Mouse (Mus musculus) neural tube, embryonic 10.5 days (tissue): ENCODE measurements around the gene Ppil6.

Source experiments
- DNase-seq: peaks from one replicate; pipeline ENCODE4 v3.0.0-alpha.2; 2017; ENCODE audit warnings: low spot score; ENCODE audit errors: extremely low spot score

The Ppil6 gene

DNA sequence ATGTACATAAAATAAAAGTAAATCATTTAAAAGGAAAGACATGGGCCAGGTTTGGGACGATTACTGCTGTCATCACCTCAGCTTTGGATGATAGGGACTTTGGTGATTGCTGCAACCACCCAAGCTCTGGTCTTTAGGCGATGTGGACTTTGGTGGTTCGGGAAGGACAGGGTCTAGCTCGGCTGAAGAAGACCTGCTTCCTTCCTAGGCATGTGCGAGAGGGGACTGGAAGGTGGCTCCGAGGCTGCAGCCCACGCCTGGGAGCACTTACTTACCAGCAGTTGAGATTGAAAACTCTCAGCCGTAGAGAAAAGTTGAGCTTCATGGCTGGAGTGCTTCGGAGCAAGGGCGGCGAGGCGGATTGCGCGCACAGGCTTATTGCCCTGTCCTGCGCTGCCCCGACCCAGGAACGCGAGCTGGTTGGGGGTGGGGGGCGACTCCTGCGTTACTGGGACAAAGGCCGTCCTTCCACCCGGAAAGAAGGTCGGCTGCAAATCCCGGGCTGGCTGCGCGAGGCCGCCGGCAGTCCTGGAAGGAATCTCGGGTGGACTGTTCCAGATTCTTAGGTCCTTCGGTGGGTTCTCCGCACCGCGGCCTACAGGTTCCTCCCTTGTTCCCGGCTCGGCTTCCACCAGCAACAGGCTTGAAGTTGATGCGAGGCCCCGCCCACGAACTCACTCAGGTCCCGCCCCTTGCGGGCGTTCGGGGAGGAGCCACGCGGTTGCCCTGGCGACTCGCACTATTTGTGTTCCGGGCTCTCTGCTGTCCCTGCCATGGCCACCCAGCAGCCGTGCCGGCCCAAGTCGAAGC, at the start of gene Ppil6, which contains the start of gene Smpd2:
Gene Ppil6, plus strand, starts transcription at position 732 of the 810 bp plus-strand sequence.
Gene Smpd2, minus strand, starts transcription at position 662 of the 810 bp plus-strand sequence.
- DNase-seq, result peak; percentile 96

- no peak for DNase-seq
Measured at GRCm38 (mm10) chr10:41448216-41448615, 42.0 kb upstream of the Ppil6 start.

DNA sequence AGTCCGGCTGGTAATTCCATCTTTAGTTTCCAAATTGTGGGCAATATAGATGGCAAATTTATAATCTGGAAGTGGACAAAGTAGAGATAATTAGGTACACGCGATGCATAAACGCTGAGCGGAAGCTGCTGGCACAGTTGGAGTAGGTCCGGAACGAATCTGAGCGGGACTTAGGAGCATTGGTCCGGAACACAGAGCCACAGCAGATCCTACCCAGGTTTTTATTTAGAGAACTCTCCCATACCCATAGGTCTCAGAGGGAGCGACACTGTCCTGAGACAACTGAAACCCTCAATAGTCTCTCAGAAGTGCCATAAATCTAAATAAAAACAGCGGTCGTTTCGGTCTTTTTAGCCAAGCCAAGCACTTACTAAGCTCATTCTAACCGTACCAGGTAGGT, 40.6 kb upstream of the Ppil6 start:
- DNase-seq, result no peak

DNA sequence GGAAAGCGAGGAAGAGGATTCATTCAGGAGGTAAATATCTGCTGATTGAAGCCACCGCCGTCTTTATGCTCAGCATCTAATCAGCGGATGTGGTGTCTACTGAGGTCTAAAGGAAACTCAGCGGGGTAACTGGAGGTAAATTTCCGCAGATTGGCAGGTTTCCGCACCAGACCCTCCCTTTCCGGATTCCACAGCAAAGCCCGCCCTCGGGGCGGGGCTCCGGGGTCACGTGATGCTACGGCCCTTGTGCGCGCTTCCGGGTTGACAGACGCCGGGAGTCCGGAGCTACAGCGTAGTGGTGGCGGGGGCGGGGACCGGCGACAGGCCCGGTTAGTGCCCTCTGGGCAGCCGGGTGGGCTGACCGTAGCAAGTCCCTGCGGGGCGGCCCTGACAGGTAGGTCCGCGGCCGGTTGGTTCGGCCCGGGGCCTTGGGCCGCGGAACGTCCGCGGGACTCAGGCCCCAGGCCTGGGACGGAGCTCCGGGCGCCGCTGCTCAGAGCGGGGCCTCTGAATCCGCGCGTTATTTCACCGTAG, 40.0 kb upstream of the Ppil6 start, which contains the start of gene Zbtb24:
Gene Zbtb24, plus strand, starts transcription at position 247 of the 534 bp plus-strand sequence.
- peak; percentile 97 for DNase-seq

- no peak for DNase-seq
Measured at GRCm38 (mm10) chr10:41450780-41451522, 39.3 kb upstream of the Ppil6 start.

DNA sequence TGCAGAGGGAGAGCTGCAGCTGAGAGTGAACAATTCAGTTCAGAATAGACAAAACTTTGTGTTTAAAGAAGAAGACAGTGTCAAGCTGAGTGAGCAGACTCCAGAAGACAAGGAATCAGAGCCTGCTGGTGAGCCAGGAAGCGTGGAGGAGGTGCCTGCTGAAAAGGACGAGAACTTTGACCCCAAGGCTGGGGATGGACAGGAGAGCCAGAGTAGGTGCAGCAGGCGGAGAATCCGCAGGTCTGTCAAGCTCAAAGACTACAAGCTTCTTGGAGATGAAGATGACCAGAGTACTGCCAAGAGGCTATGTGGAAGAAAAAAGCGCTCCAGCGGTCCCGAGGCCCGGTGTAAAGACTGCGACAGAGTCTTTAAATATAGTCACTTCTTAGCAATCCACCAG, 38.6 kb upstream of the Ppil6 start:
- DNase-seq, result no peak

- no peak for DNase-seq
Measured at GRCm38 (mm10) chr10:41452791-41453190, 37.4 kb upstream of the Ppil6 start.

- DNase-seq, result no peak
Measured at GRCm38 (mm10) chr10:41459990-41460389, 30.2 kb upstream of the Ppil6 start.

DNA sequence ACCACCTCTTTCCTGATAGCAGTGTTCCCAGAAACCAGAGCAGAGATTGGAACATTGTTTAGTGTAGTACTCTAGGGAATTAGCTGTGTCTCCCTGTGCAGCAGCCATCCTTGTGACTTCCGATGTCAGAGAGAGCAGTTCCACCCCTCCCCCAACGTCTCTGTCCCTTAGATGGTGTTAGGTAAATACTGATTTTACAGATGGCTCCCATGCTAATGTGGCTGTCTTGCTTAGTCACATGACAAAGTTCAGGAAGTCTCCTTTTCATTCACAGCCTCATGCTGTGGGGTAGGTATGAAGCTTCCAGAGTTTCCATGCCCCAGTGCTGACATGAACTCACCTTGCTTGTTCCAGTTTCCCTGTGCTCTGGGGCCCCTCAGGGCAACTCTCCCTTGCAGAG, 29.7 kb upstream of the Ppil6 start:
- DNase-seq, result no peak

DNA sequence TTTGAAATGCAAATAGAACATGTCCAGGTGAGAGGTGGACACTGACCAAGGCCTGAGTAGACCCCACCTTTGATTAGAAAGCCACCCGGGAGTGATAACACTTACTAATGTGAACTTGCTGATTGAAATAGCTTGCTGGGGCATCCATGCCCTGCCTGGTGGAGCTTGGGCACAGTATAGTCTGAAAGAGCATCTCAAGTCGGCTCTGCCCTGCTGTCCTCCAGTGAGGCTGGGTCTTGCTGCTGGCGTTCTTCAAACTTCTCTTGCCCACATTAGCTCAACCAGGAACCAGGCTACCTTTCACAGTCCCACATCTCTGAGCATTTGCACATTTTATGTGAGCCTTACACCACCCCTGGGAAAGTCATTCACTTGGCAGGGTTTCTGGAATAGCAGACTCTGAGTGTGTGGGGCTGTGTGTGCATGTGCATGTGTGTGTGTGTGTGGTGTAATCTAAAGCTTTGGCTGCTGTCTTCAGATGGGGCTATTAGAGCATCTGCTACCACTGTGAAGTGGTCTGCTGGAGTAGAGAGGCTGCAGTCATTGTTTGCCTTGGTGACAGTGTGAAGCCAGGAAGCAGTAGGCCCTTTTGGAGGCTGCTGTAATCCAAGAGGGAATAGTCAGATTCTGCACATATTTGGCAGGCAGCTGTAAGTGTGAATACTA, 29.0 kb upstream of the Ppil6 start:
- DNase-seq, result no peak

DNA sequence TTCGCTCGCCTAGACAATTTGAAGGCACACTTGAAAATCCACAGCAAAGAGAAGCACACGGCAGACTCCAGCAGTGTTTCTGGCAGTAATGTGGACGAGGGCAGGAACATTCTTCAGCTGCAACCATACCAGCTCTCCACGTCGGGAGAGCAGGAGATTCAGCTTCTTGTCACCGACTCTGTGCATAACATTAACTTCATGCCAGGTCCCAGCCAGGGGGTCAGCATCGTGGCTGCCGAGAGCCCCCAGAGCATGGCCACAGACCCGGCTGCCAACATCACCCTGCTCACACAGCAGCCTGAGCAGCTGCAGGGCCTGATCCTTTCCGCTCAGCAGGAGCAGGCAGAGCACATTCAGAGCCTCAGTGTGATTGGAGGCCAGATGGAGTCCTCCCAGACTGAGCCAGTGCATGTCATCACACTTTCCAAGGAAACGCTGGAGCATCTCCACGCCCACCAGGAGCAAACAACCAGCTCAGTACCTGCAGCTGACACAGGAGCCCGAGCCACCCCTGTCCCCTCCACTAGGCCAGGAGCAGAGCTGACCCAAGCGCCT, 25.8 kb upstream of the Ppil6 start:
- no peak for DNase-seq

- DNase-seq, result no peak
Measured at GRCm38 (mm10) chr10:41467325-41467724, 22.9 kb upstream of the Ppil6 start.

GRCm38 (mm10) chr10:41470693-41471092, 19.5 kb upstream of the Ppil6 start:
- no peak for DNase-seq

DNA sequence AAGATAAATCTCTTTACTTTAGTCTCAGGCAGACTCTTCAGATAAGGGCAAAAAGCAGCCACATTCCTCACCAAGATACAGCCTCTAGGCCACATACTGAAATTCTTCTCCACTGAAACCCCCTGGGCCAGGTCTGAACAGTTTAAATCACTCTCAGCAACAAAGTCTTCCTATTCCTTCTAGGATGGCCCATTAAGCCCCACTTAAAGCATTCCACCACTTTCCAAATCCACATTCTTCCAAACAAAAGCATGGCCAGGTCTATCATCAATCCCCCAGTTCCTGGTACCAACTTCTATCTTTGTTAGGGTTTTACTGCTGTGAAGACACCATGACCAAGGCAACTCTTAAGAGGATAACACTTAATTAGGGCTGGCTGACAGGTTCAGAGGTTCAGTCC, 17.7 kb upstream of the Ppil6 start:
- no peak for DNase-seq

GRCm38 (mm10) chr10:41472962-41473481, 17.2 kb upstream of the Ppil6 start:
- DNase-seq, result no peak

DNA sequence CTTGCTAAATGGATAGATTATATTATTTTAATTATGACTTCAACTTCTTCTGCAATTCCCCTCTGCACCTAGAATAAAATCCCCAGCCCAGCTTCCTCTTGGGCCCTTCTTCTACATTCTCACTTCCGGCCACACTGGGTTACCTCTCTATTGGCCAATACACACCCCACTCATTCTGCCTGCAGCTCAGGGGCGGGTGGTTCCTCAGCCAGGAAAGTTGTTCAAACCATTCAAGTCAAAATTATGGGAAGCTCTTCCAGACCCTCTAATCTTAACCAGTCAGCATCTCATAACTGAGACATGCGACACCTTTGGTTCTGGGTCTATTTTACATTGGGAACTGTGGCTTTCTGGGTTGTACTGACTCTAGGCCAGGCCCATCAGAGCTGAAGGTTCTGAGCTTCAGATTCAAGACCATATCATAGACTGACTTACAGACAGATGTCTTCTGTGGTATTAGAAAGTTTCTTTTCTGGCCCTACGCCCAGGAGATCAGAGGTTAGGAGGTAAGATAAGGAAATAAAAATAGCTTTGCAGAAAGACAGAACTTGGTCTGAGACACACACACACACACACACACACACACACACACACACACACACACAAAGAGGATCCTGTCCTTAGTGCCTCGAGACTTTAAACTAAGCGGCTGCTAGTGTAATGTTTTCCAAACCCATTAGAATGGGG, 16.3 kb upstream of the Ppil6 start:
- no peak for DNase-seq

DNA sequence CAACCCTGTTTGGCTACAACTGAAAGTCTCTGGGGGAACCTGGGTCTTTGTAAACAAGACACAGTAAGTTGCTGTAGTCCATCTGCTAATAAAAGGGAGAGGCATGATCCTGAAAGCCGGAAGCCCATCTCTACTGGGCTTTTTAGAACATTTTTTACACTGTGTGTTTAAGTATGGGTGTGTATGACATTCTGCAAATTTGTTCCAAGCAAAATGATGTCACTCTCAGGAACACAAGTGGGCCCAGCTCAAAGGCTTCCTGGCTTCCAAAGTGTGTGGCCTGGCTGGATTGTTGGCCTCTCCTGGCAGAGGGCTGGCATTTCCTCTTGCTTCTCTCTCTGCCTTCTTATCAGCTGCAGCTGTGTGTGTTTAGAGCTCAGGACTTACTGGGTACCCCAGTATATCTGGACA, 15.3 kb upstream of the Ppil6 start:
- DNase-seq, result no peak

GRCm38 (mm10) chr10:41476171-41477017, 13.8 kb upstream of the Ppil6 start, which contains the start of gene Mical1:
TSS of gene Mical1 (plus strand) at chr10:41476314.
- peak; percentile 82 for DNase-seq

DNA sequence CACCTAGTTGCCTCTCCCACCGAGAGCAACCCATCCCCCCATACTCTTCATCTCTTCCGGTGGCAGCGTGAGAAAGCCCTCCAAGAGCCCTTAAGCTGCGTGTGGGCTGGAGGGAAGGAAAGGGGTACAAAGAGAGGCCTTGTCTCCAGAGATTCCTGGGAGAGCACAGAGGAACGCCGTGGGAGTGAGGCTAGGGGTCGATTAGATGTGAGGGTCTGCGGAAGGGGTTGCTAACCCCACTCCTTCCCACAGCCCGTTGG, 13.3 kb upstream of the Ppil6 start:
- no peak for DNase-seq
